Mouse (Mus musculus): ENCODE data around the gene Slco2b1.

DNA sequence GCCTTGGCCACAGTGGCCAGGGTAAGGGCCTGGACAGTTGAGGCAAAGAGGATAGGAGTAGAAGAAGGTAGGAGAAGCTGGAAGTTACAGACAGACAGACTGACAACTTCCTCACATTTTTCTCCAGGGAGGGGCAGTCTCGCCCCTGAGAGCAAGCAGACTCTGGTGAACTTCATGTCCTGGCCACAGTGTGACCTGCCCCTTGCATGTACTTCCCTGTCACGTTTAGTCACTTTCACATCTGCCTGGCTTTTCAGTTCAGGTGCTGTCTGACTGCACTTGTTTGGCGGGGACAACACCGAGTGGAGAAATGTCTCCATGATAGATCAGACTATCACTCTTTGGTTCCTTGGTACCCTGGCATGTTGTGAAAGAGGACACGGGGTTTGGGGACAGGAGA lies 36.9 kb downstream of the Slco2b1 start:
- TF ChIP-seq CTCF (IDR thresholded peaks at IDR 0.05; ENCODE audit: extremely low read depth, insufficient read length, insufficient replicate concordance, low read depth, low read length) (no peak), POLR2A (IDR thresholded peaks at IDR 0.05; ENCODE audit: low read depth, low read length) (no peak)
